Mouse (Mus musculus): Measurements from ENCODE around the gene Lrrc14b.

GRCm38 (mm10) chr13:74363859-74364235, at the start of gene Lrrc14b:
- TF ChIP-seq CTCF (IDR thresholded peaks at IDR 0.05; ENCODE audit: low read depth, low read length) (no peak), GATA1 (IDR thresholded peaks at IDR 0.05; ENCODE audit: borderline replicate concordance, low read length) (no peak), GATA2 (IDR thresholded peaks at IDR 0.05; ENCODE audit: borderline replicate concordance, low read depth, low read length) (no peak)
